Mouse (Mus musculus) cortical plate, adult 2 months (tissue): ENCODE measurements at regions not wholly inside any gene's neighbourhood (a gene's known extent, or its start where the extent isn't known, plus 50 kb on each side); places are given as distances from the start of the nearest gene placed in this dataset.

Source experiments
- CTCF ChIP-seq: fragments of 200-500 bp; IDR thresholded peaks from 2 replicates; pipeline ENCODE4 v1.5.1; 2011; ENCODE audit warnings: mild to moderate bottlenecking, control low read depth, low read length; ENCODE audit not compliant: insufficient read depth; ENCODE audit errors: extremely low read depth
- POLR2A ChIP-seq: fragments of 200-500 bp; IDR thresholded peaks from 2 replicates; pipeline ENCODE4 v1.6.1; 2011; ENCODE audit warnings: mild to moderate bottlenecking, low read length, control low read depth; ENCODE audit not compliant: insufficient read depth; ENCODE audit errors: extremely low read depth

DNA sequence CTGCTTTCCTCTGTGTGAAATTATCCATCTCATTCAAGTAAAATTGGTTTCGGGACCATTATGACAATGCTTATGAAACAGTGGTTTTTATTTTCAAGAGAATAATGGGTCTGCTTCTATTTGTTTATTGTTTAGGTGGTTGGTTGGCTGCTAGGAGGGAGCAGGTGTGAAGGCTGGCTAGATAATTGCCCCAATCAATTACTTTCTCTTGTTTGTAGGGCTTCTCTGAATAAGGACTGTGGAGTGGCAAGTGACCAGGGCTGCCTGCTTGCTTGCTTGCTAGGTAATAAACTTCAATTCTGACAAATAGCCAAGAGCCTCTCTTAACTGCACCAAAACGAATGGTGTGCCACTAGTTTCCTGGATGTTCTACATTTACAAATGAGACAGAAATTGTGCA is 1086.7 kb upstream of the Tenm4 start:
- TF ChIP-seq CTCF: no peak
- no peak for TF ChIP-seq POLR2A
